Mouse (Mus musculus): ENCODE results near the gene Rnaseh2b. TPM values are rescaled to one million over a fixed set of nuclear protein-coding genes. Genes with fewer than 3 reads are reported as not detected.
A peak's percentile ranks its signal among the peaks of the same experiment; 100 is the strongest.

Rnaseh2b gene
- polyA plus RNA-seq, 1 experiment: 75.0 TPM

- Histone ChIP-seq H3K9me3 (replicated peaks; ENCODE audit: control insufficient read depth, insufficient read depth, low read length, poor library complexity, severe bottlenecking) (no peaks in the 10 kb centered on the region; the same call in 1 of the 2 replicates), H3K36me3 (ENCODE audit: control insufficient read depth, insufficient read depth, low read length, poor library complexity, severe bottlenecking) (no peaks in the 10 kb centered on the region), H3K27me3 (ENCODE audit: control insufficient read depth, insufficient read depth, low read length, poor library complexity, severe bottlenecking) (no peaks in the 10 kb centered on the region), H3K9ac (ENCODE audit: low read depth, poor library complexity, severe bottlenecking) (no peak overlapping the region), H3K4me1 (ENCODE audit: control insufficient read depth, insufficient read depth, low read length) (no peaks in the 10 kb centered on the region), H3K4me3 (ENCODE audit: low read depth, low read length) (no peak overlapping the region), H3K27ac (ENCODE audit: insufficient read depth, low read length) (no peak overlapping the region)
- no peak for TF ChIP-seq EP300 (IDR thresholded peaks at IDR 0.05; ENCODE audit: insufficient read depth, low read depth, low read length)
- no peak for TF ChIP-seq CTCF (IDR thresholded peaks at IDR 0.05; ENCODE audit: low read depth, low read length)
- TF ChIP-seq POLR2A (IDR thresholded peaks at IDR 0.05; ENCODE audit: insufficient read depth, low read length): no peak
Measured at GRCm38 (mm10) chr14:62250046-62250445, 42.3 kb upstream of the Rnaseh2b start.

DNA sequence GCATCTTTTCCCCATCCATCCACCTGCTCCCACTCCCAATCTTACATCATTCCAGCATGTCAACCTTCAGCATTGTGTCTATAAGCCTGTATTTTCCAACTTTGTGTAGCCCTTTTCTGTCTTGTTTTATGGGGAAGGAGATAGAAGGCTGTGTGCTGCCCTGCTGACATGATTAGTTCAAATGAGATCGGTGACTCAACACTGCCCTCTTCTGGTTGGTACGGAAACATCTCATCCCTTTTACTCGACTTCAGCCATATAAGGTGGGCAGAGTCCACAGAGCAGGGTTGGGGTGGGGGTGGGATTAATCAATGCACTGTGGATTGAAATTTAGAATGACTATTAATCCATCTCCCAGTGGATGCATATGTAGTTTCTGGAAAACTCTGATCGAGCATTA lies 40.4 kb upstream of the Rnaseh2b start:
- Histone ChIP-seq H3K9ac (ENCODE audit: low read depth, poor library complexity, severe bottlenecking) (no peak overlapping the region), H3K27ac (ENCODE audit: insufficient read depth, low read length) (no peak overlapping the region), H3K36me3 (ENCODE audit: control insufficient read depth, insufficient read depth, low read length, poor library complexity, severe bottlenecking) (no peaks in the 10 kb centered on the region), H3K4me3 (ENCODE audit: low read depth, low read length) (no peak overlapping the region), H3K4me1 (ENCODE audit: control insufficient read depth, insufficient read depth, low read length) (no peaks in the 10 kb centered on the region), H3K9me3 (replicated peaks; ENCODE audit: control insufficient read depth, insufficient read depth, low read length, poor library complexity, severe bottlenecking) (no peaks in the 10 kb centered on the region), H3K27me3 (ENCODE audit: control insufficient read depth, insufficient read depth, low read length, poor library complexity, severe bottlenecking) (no peaks in the 10 kb centered on the region)
- TF ChIP-seq CTCF (IDR thresholded peaks at IDR 0.05; ENCODE audit: low read depth, low read length) (peak; percentile 34), EP300 (IDR thresholded peaks at IDR 0.05; ENCODE audit: insufficient read depth, low read depth, low read length) (no peak), POLR2A (IDR thresholded peaks at IDR 0.05; ENCODE audit: insufficient read depth, low read length) (no peak)

DNA sequence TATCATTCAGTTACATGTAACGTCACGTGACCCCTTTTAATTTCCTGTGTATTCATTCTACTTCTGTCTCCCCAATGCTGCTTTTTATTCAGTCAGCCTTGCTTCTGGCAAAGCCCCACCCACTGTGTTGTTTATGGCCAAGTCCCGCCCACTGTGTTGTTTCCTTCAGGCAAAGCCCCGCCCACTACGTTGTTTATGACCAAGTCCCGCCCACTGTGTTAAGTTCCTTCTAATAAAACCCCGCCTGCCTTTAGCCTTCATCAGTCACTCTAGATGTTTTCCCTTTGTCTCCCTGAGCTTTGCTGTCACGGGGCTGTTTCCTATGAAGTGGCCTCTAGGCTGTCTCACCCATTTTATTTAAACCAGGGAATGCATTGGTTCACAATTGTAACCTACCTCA lies 38.0 kb upstream of the Rnaseh2b start:
- Histone ChIP-seq H3K27ac (ENCODE audit: insufficient read depth, low read length) (no peak overlapping the region), H3K4me3 (ENCODE audit: low read depth, low read length) (no peak overlapping the region), H3K9ac (ENCODE audit: low read depth, poor library complexity, severe bottlenecking) (no peak overlapping the region), H3K4me1 (ENCODE audit: control insufficient read depth, insufficient read depth, low read length) (no peaks in the 10 kb centered on the region), H3K27me3 (ENCODE audit: control insufficient read depth, insufficient read depth, low read length, poor library complexity, severe bottlenecking) (no peaks in the 10 kb centered on the region), H3K9me3 (replicated peaks; ENCODE audit: control insufficient read depth, insufficient read depth, low read length, poor library complexity, severe bottlenecking) (no peaks in the 10 kb centered on the region), H3K36me3 (ENCODE audit: control insufficient read depth, insufficient read depth, low read length, poor library complexity, severe bottlenecking) (no peaks in the 10 kb centered on the region)
- TF ChIP-seq EP300 (IDR thresholded peaks at IDR 0.05; ENCODE audit: insufficient read depth, low read depth, low read length) (no peak), POLR2A (IDR thresholded peaks at IDR 0.05; ENCODE audit: insufficient read depth, low read length) (no peak), CTCF (IDR thresholded peaks at IDR 0.05; ENCODE audit: low read depth, low read length) (no peak)

GRCm38 (mm10) chr14:62256066-62256465 lies 36.3 kb upstream of the Rnaseh2b start:
- no peaks in the 10 kb centered on the region for H3K4me1 ChIP-seq (ENCODE audit: control insufficient read depth, insufficient read depth, low read length)
- no peak for TF ChIP-seq EP300 (IDR thresholded peaks at IDR 0.05; ENCODE audit: insufficient read depth, low read depth, low read length)
- no peak for TF ChIP-seq CTCF (IDR thresholded peaks at IDR 0.05; ENCODE audit: low read depth, low read length)
- no peak for TF ChIP-seq POLR2A (IDR thresholded peaks at IDR 0.05; ENCODE audit: insufficient read depth, low read length)
- H3K4me3 ChIP-seq (ENCODE audit: low read depth, low read length): no peak overlapping the region

DNA sequence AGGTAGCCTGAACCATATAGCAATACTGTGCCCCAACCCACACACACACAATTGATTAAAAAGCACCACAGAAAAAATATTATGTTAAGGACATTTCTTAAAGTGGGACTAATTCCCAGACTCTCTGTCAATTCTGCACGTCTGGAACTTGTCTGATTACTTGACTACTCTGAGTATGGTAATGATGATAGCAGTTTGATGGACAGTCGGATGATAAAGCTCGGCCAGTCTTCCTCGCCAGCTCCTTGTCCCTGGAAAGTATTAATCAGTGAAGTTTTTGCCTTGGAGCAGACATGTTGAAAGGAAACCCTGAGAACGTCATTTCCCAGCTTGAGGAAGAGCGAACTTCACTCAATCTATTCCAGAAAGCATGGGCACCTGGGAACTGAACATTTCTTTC lies 34.3 kb upstream of the Rnaseh2b start:
- Histone ChIP-seq H3K9me3 (replicated peaks; ENCODE audit: control insufficient read depth, insufficient read depth, low read length, poor library complexity, severe bottlenecking) (no peaks in the 10 kb centered on the region), H3K4me1 (ENCODE audit: control insufficient read depth, insufficient read depth, low read length) (no peaks in the 10 kb centered on the region), H3K4me3 (ENCODE audit: low read depth, low read length) (no peak overlapping the region), H3K27me3 (ENCODE audit: control insufficient read depth, insufficient read depth, low read length, poor library complexity, severe bottlenecking) (no peaks in the 10 kb centered on the region; the same call in 1 of the 2 replicates), H3K9ac (ENCODE audit: low read depth, poor library complexity, severe bottlenecking) (no peak overlapping the region), H3K36me3 (ENCODE audit: control insufficient read depth, insufficient read depth, low read length, poor library complexity, severe bottlenecking) (no peaks in the 10 kb centered on the region), H3K27ac (ENCODE audit: insufficient read depth, low read length) (no peak overlapping the region)
- no peak for TF ChIP-seq CTCF (IDR thresholded peaks at IDR 0.05; ENCODE audit: low read depth, low read length)
- TF ChIP-seq EP300 (IDR thresholded peaks at IDR 0.05; ENCODE audit: insufficient read depth, low read depth, low read length): no peak
- no peak for TF ChIP-seq POLR2A (IDR thresholded peaks at IDR 0.05; ENCODE audit: insufficient read depth, low read length)

More at GRCm38 (mm10) chr14:62256066-62256465, 36.3 kb upstream of the Rnaseh2b start:
- Histone ChIP-seq H3K9me3 (replicated peaks; ENCODE audit: control insufficient read depth, insufficient read depth, low read length, poor library complexity, severe bottlenecking) (no peaks in the 10 kb centered on the region), H3K9ac (ENCODE audit: low read depth, poor library complexity, severe bottlenecking) (no peak overlapping the region), H3K36me3 (ENCODE audit: control insufficient read depth, insufficient read depth, low read length, poor library complexity, severe bottlenecking) (no peaks in the 10 kb centered on the region), H3K27ac (ENCODE audit: insufficient read depth, low read length) (no peak overlapping the region), H3K27me3 (ENCODE audit: control insufficient read depth, insufficient read depth, low read length, poor library complexity, severe bottlenecking) (no peaks in the 10 kb centered on the region; the same call in 1 of the 2 replicates)

- no peak overlapping the region for H3K9ac ChIP-seq (ENCODE audit: low read depth, poor library complexity, severe bottlenecking)
- TF ChIP-seq EP300 (IDR thresholded peaks at IDR 0.05; ENCODE audit: insufficient read depth, low read depth, low read length): no peak
- TF ChIP-seq CTCF (IDR thresholded peaks at IDR 0.05; ENCODE audit: low read depth, low read length): no peak
- TF ChIP-seq POLR2A (IDR thresholded peaks at IDR 0.05; ENCODE audit: insufficient read depth, low read length): no peak
- H3K4me1 ChIP-seq (ENCODE audit: control insufficient read depth, insufficient read depth, low read length): no peaks in the 10 kb centered on the region
- no peaks in the 10 kb centered on the region; the same call in 1 of the 2 replicates for H3K27me3 ChIP-seq (ENCODE audit: control insufficient read depth, insufficient read depth, low read length, poor library complexity, severe bottlenecking)
- no peaks in the 10 kb centered on the region for H3K9me3 ChIP-seq (replicated peaks; ENCODE audit: control insufficient read depth, insufficient read depth, low read length, poor library complexity, severe bottlenecking)
- H3K36me3 ChIP-seq (ENCODE audit: control insufficient read depth, insufficient read depth, low read length, poor library complexity, severe bottlenecking): no peaks in the 10 kb centered on the region
- H3K4me3 ChIP-seq (ENCODE audit: low read depth, low read length): no peak overlapping the region
- H3K27ac ChIP-seq (ENCODE audit: insufficient read depth, low read length): no peak overlapping the region
Measured at GRCm38 (mm10) chr14:62258978-62259536, 33.3 kb upstream of the Rnaseh2b start.
